Mouse (Mus musculus) embryo, embryonic 9.5 days (tissue): ENCODE results near the gene Wdfy2.
A peak's percentile ranks its signal among the peaks of the same experiment; 100 is the strongest.
"Not testable (repeated sequence)": the region's sequence is repeated elsewhere in the genome, so short reads cannot be mapped to it uniquely, and the experiment has no call there.

Source experiments
- DNase-seq: peaks from one replicate; pipeline ENCODE4 v3.0.0-alpha.2; 2017; ENCODE audit errors: extremely low spot score

Gene Wdfy2

GRCm38 (mm10) chr14:62837641-62838252, at the start of gene Wdfy2:
TSS of gene Wdfy2 (plus strand) at chr14:62837678.
- DNase-seq: no peak

- no peak for DNase-seq
Measured at GRCm38 (mm10) chr14:62789282-62789681, 48.2 kb upstream of the Wdfy2 start.

GRCm38 (mm10) chr14:62795719-62796118, 41.8 kb upstream of the Wdfy2 start:
- DNase-seq: no peak

GRCm38 (mm10) chr14:62798608-62799101, 38.8 kb upstream of the Wdfy2 start:
- DNase-seq: peak; percentile 44

- DNase-seq: no peak
Measured at GRCm38 (mm10) chr14:62800791-62801190, 36.7 kb upstream of the Wdfy2 start.

- DNase-seq: no peak
Measured at GRCm38 (mm10) chr14:62803204-62803603, 34.3 kb upstream of the Wdfy2 start.

GRCm38 (mm10) chr14:62806921-62807320, 30.6 kb upstream of the Wdfy2 start:
- no peak for DNase-seq

- no peak for DNase-seq
Measured at GRCm38 (mm10) chr14:62808661-62809523, 28.6 kb upstream of the Wdfy2 start.

GRCm38 (mm10) chr14:62812765-62813164, 24.7 kb upstream of the Wdfy2 start:
- DNase-seq: no peak

- DNase-seq: no peak
Measured at GRCm38 (mm10) chr14:62814567-62814966, 22.9 kb upstream of the Wdfy2 start.

GRCm38 (mm10) chr14:62816827-62817226, 20.7 kb upstream of the Wdfy2 start:
- DNase-seq: no peak

- no peak for DNase-seq
Measured at GRCm38 (mm10) chr14:62825575-62826332, 11.7 kb upstream of the Wdfy2 start.

GRCm38 (mm10) chr14:62829291-62829690, 8.2 kb upstream of the Wdfy2 start:
- DNase-seq: no peak

GRCm38 (mm10) chr14:62831691-62832275, 5.7 kb upstream of the Wdfy2 start:
- no peak for DNase-seq

- DNase-seq: no peak
Measured at GRCm38 (mm10) chr14:62833036-62833435, 4.4 kb upstream of the Wdfy2 start.

- DNase-seq: no peak
Measured at GRCm38 (mm10) chr14:62833541-62833940, 3.9 kb upstream of the Wdfy2 start.

- DNase-seq: not testable (repeated sequence)
Measured at GRCm38 (mm10) chr14:62835737-62836136, 1.7 kb upstream of the Wdfy2 start.

- DNase-seq: peak; percentile 99
Measured at GRCm38 (mm10) chr14:62836926-62837640, 395 bp upstream of the Wdfy2 start.

- DNase-seq: no peak
Measured at GRCm38 (mm10) chr14:62838336-62838735, 858 bp downstream of the Wdfy2 start.

GRCm38 (mm10) chr14:62841726-62842125, 4.2 kb downstream of the Wdfy2 start:
- DNase-seq: no peak

GRCm38 (mm10) chr14:62842495-62842894, 5.0 kb downstream of the Wdfy2 start:
- no peak for DNase-seq
